Mouse (Mus musculus) small intestine, adult 2 months (tissue): ENCODE measurements around the gene Mrgprd. TPM values are rescaled to one million over a fixed set of nuclear protein-coding genes. Genes with fewer than 3 reads are reported as not detected.

Source experiments
- H3K27ac ChIP-seq: fragments of 200-500 bp; 2 replicates; pipeline ENCODE4 v1.5.1; 2012; ENCODE audit warnings: low read depth, low read length, control low read depth, inconsistent platforms; ENCODE audit not compliant: insufficient read depth
- H3K27me3 ChIP-seq: fragments of 200-500 bp; 2 replicates; pipeline ENCODE4 v1.6.1; 2012; ENCODE audit warnings: mild to moderate bottlenecking, moderate library complexity, low read length, inconsistent platforms; ENCODE audit not compliant: control insufficient read depth, insufficient read depth
- H3K36me3 ChIP-seq: fragments of 200-500 bp; 2 replicates; pipeline ENCODE4 v1.6.1; 2012; ENCODE audit warnings: mild to moderate bottlenecking, low read length, control low read depth, inconsistent platforms; ENCODE audit not compliant: control insufficient read depth, insufficient read depth
- H3K4me1 ChIP-seq: fragments of 200-500 bp; 2 replicates; pipeline ENCODE4 v1.6.1; 2012; ENCODE audit warnings: low read length, inconsistent platforms, mixed read lengths; ENCODE audit not compliant: control insufficient read depth, insufficient read depth, insufficient read length
- H3K4me3 ChIP-seq: fragments of 200-500 bp; 2 replicates; pipeline ENCODE4 v1.5.1; 2012; ENCODE audit warnings: low read depth, mild to moderate bottlenecking, control low read depth, inconsistent platforms, low read length, moderate library complexity
- CTCF ChIP-seq: fragments of 200-500 bp; IDR thresholded peaks from 2 replicates; pipeline ENCODE4 v1.5.1; 2012; ENCODE audit warnings: low read depth, mild to moderate bottlenecking, control low read depth, inconsistent platforms, low read length, moderate library complexity, mixed read lengths; ENCODE audit not compliant: insufficient replicate concordance, insufficient read length; ENCODE audit errors: extremely low read depth
- POLR2A ChIP-seq: fragments of 200-500 bp; IDR thresholded peaks from 2 replicates; pipeline ENCODE4 v1.6.1; 2012; ENCODE audit warnings: low read depth, mild to moderate bottlenecking, control low read depth, inconsistent platforms, low read length, moderate library complexity
- WGBS: fragments of 180-500 bp; shearing (Covaris S2); methylation state at CpG from one replicate; pipeline ENCODE4 v1.1.7; 2018; 5-methylcytosine and 5-hydroxymethylcytosine counted together
- polyA plus RNA-seq: library from polyadenylated mRNA; depleted of rRNA; stranded (reverse); fragments of >200 nt; gene quantifications from 2 replicates; pipeline ENCODE4 v1.2.3, GENCODE M21; 2012; rRNA removed

Gene Mrgprd
- polyA plus RNA-seq, 1 experiment = not detected

GRCm38 (mm10) chr7:145333936-145334335 lies 19.3 kb downstream of the Mrgprd start:
- Histone ChIP-seq H3K27me3 (no peaks in the 10 kb centered on the region), H3K36me3 (no peaks in the 10 kb centered on the region), H3K4me3 (no peak overlapping the region), H3K27ac (no peak overlapping the region), H3K4me1 (no peaks in the 10 kb centered on the region)
- TF ChIP-seq POLR2A (no peak), CTCF (no peak)
- 89% methylated on average over 6 of the region's 6 CpGs for WGBS

GRCm38 (mm10) chr7:145334428-145335027 lies 19.9 kb downstream of the Mrgprd start:
- H3K27me3 ChIP-seq = no peaks in the 10 kb centered on the region
- TF ChIP-seq POLR2A (no peak), CTCF (no peak)
- no peak overlapping the region for H3K27ac ChIP-seq
- no peak overlapping the region for H3K4me3 ChIP-seq
- no peaks in the 10 kb centered on the region for H3K36me3 ChIP-seq
- 82% methylated on average over 4 of the region's 4 CpGs for WGBS
- no peaks in the 10 kb centered on the region for H3K4me1 ChIP-seq

- Histone ChIP-seq H3K4me1 (no peaks in the 10 kb centered on the region), H3K4me3 (no peak overlapping the region), H3K27ac (no peak overlapping the region), H3K27me3 (no peaks in the 10 kb centered on the region), H3K36me3 (no peaks in the 10 kb centered on the region)
- TF ChIP-seq CTCF = no peak
- TF ChIP-seq POLR2A = no peak
These were observed 20.6 kb downstream of the Mrgprd start for GRCm38 (mm10) chr7:145335199-145335598.

GRCm38 (mm10) chr7:145335616-145336332 lies 21.1 kb downstream of the Mrgprd start:
- WGBS = 90% methylated on average over 3 of the region's 3 CpGs
- no peaks in the 10 kb centered on the region for H3K36me3 ChIP-seq
- H3K4me1 ChIP-seq = no peaks in the 10 kb centered on the region
- TF ChIP-seq POLR2A (no peak), CTCF (no peak)
- no peaks in the 10 kb centered on the region for H3K27me3 ChIP-seq
- H3K4me3 ChIP-seq = no peak overlapping the region
- H3K27ac ChIP-seq = no peak overlapping the region

GRCm38 (mm10) chr7:145337889-145338288 lies 23.3 kb downstream of the Mrgprd start:
- Histone ChIP-seq H3K36me3 (no peaks in the 10 kb centered on the region), H3K27ac (no peak overlapping the region), H3K4me3 (no peak overlapping the region), H3K4me1 (no peaks in the 10 kb centered on the region), H3K27me3 (no peaks in the 10 kb centered on the region)
- whole genome bisulfite sequencing = 69% methylated on average over 2 of the region's 2 CpGs
- no peak for TF ChIP-seq POLR2A
- TF ChIP-seq CTCF = no peak

- Histone ChIP-seq H3K27ac (no peak overlapping the region), H3K27me3 (no peaks in the 10 kb centered on the region), H3K36me3 (no peaks in the 10 kb centered on the region), H3K4me3 (no peak overlapping the region), H3K4me1 (no peaks in the 10 kb centered on the region)
- 84% methylated on average over 5 of the region's 5 CpGs for WGBS
- TF ChIP-seq CTCF (no peak), POLR2A (no peak)
These were observed 25.7 kb downstream of the Mrgprd start for GRCm38 (mm10) chr7:145340248-145340904.

Other genes starting within 250 kb of the Mrgprd start
- 11.2 and 20.5 TPM in 2 replicates for gene 1810010D01Rik, start 106.7 kb upstream of the Mrgprd start, polyA plus RNA-seq
- 8.5 and 10.8 TPM in 2 replicates for gene Tpcn2, start 30.8 kb upstream of the Mrgprd start, polyA plus RNA-seq
- 12.0 and 17.6 TPM in 2 replicates for gene Mrgprf, start 14.0 kb upstream of the Mrgprd start, polyA plus RNA-seq